ENCODE assay signal across 11 mouse cellular contexts in the genomic region with DNA sequence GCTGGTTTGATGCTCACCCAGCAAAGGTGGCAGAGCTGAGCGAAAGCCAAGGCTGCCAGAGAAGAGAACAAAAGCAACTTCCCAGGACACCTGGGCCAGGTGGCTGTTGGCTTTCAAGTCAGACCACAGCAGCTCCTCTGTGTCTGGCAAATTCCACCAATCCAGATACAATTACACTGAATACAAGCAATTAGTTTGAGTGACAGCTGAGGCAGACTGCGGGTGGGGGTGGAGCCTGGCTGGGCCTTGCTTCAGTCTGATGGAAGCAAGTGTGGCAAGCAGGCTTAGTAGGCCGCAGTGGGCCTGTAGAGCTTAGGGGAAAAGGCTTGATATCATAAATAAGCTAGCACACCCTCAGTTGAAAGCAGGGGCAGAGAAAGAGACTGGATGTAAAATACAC.
DNase-seq lines count a peak whose midpoint lies in the region; ATAC-seq lines count a peak whose summit lies in the region.
"Had no signal": no experiment of that assay in that cellular context is flagged by ENCODE, and none has a peak within 500 bp of the region (broad histone marks: within the 10 kb centered on the region; RNA-seq: fewer than 3 reads in every experiment).

No protein-coding gene starts in this region.

- peak; percentile 51 to 81 for DNase-seq in layer of hippocampus, adult 18-20 months (ENCODE audit: low spot score in 2 of 2)
- DNase-seq in layer of hippocampus, postnatal 25 days (ENCODE audit: extremely low spot score in 1 of 2, low spot score in 1 of 2): no peak
- peak; percentile 79 for DNase-seq in embryonic facial prominence, embryonic 11.5 days (ENCODE audit: low spot score)
- no peak for DNase-seq in adipocyte (ENCODE audit: low spot score)
- DNase-seq in cerebellum, adult 11 months: no peak
- DNase-seq in kidney, postnatal 14 days: no peak
- DNase-seq: adrenal gland, postnatal 25 days had no signal

- H3K4me2 ChIP-seq in embryonic facial prominence, embryonic 11.5 days (ENCODE audit: low read depth, low read length): no peak overlapping the region
- H3K4me2 ChIP-seq in hindbrain, embryonic 15.5 days: no peak overlapping the region
- no peak overlapping the region for H3K4me2 ChIP-seq in neural tube, embryonic 13.5 days

- no peaks in the 10 kb centered on the region for H3K27me3 ChIP-seq in embryonic facial prominence, embryonic 11.5 days (ENCODE audit: control insufficient read depth, insufficient read depth, low read length)
- no peaks in the 10 kb centered on the region for H3K27me3 ChIP-seq in hindbrain, embryonic 15.5 days
- no peaks in the 10 kb centered on the region for H3K27me3 ChIP-seq in neural tube, embryonic 13.5 days
- H3K27me3 ChIP-seq: CH12.LX had no signal

- H3K9ac ChIP-seq in embryonic facial prominence, embryonic 11.5 days (replicated peaks; ENCODE audit: low read length): no peak overlapping the region
- no peak overlapping the region for H3K9ac ChIP-seq in hindbrain, embryonic 15.5 days
- no peak overlapping the region for H3K9ac ChIP-seq in neural tube, embryonic 13.5 days

- no peaks in the 10 kb centered on the region for H3K9me3 ChIP-seq in embryonic facial prominence, embryonic 11.5 days (replicated peaks; ENCODE audit: control insufficient read depth, low read length)
- H3K9me3 ChIP-seq in hindbrain, embryonic 15.5 days: no peaks in the 10 kb centered on the region
- H3K9me3 ChIP-seq in neural tube, embryonic 13.5 days: no peaks in the 10 kb centered on the region

- peak; percentile 71 for ATAC-seq in embryonic facial prominence, embryonic 11.5 days (replicated peaks; ENCODE audit: insufficient number of reproducible peaks, low FRiP score, low TSS enrichment, low read depth)
- ATAC-seq in hindbrain, embryonic 15.5 days (ENCODE audit: low FRiP score, low read depth): peak; percentile 24; the same call in 1 of the 2 replicates
- peak; percentile 36; the same call in 1 of the 2 replicates for ATAC-seq in neural tube, embryonic 13.5 days (ENCODE audit: low read depth)

- no peak overlapping the region for H3K27ac ChIP-seq in embryonic facial prominence, embryonic 11.5 days (replicated peaks; ENCODE audit: low read depth, low read length)
- peak overlapping the region; percentile 54 for H3K27ac ChIP-seq in hindbrain, embryonic 15.5 days (replicated peaks)
- no peak overlapping the region for H3K27ac ChIP-seq in neural tube, embryonic 13.5 days (replicated peaks)
- H3K27ac ChIP-seq: macrophage had no signal

- H3K36me3 ChIP-seq in embryonic facial prominence, embryonic 11.5 days (replicated peaks; ENCODE audit: control insufficient read depth, insufficient read depth, low read depth, low read length): no peaks in the 10 kb centered on the region
- peaks cover 3% of the 10 kb centered on the region; the same call in 1 of the 2 replicates for H3K36me3 ChIP-seq in hindbrain, embryonic 15.5 days
- peaks cover 33% of the 10 kb centered on the region for H3K36me3 ChIP-seq in neural tube, embryonic 13.5 days

- H3K4me3 ChIP-seq in embryonic facial prominence, embryonic 11.5 days (ENCODE audit: low read depth, low read length): no peak overlapping the region
- H3K4me3 ChIP-seq in hindbrain, embryonic 15.5 days: no peak overlapping the region
- H3K4me3 ChIP-seq in neural tube, embryonic 13.5 days: no peak overlapping the region

- no peaks in the 10 kb centered on the region for H3K4me1 ChIP-seq in embryonic facial prominence, embryonic 11.5 days (ENCODE audit: control insufficient read depth, insufficient read depth, low read length)
- peaks cover 4% of the 10 kb centered on the region for H3K4me1 ChIP-seq in hindbrain, embryonic 15.5 days (replicated peaks)
- H3K4me1 ChIP-seq in neural tube, embryonic 13.5 days (replicated peaks): 0 out of 2 replicates have a peak, but pooled peaks cover 4% of the 10 kb centered on the region

- 26% methylated on average over 3 of the region's 3 CpGs for WGBS in embryonic facial prominence, embryonic 11.5 days
- 31% methylated on average over 3 of the region's 3 CpGs for WGBS in hindbrain, embryonic 15.5 days
- WGBS in neural tube, embryonic 13.5 days: 61% methylated on average over 3 of the region's 3 CpGs

Comparison
In these comparisons a context has a peak if more than half of its experiments do, and no peak if none do; other contexts are left out.
1. DNase-seq: peak in layer of hippocampus, adult 18-20 months (2 of 2) and embryonic facial prominence, embryonic 11.5 days (single experiment); none in layer of hippocampus, postnatal 25 days (0 of 2), adipocyte (single experiment), cerebellum, adult 11 months (single experiment) and kidney, postnatal 14 days (single experiment).
2. Peak in every context shown above with its lines, with median percentiles within 50 percentile points of each other: ATAC-seq.